Mouse (Mus musculus) stomach, postnatal 0 days (tissue): ENCODE measurements around the gene Rab15.

ENCODE experiments used
- CTCF ChIP-seq: IDR thresholded peaks from 2 replicates; pipeline ENCODE4 v1.5.1; 2016; ENCODE audit warnings: antibody characterized with exemption, low read depth, mild to moderate bottlenecking, moderate library complexity
- EP300 ChIP-seq: optimal IDR thresholded peaks from 2 replicates; pipeline ENCODE3; 2016; ENCODE audit warnings: antibody characterized with exemption

GRCm38 (mm10) chr12:76795350-76795749, 27.4 kb downstream of the Rab15 start, which contains the start of gene Gpx2:
- TF ChIP-seq EP300 (no peak), CTCF (no peak)
